Mouse (Mus musculus) hindbrain, embryonic 15.5 days (tissue): ENCODE data around the gene Als2. TPM values are rescaled to one million over a fixed set of nuclear protein-coding genes. Genes with fewer than 3 reads are reported as not detected.

Source experiments
- ATAC-seq: fragments of 200-750 bp; cut with Nextera tagmentation; 2 replicates; pipeline ENCODE4 v1.8.0; 2017; ENCODE audit warnings: low read depth, moderate number of reproducible peaks, moderate TSS enrichment; ENCODE audit not compliant: low FRiP score
- H3K27ac ChIP-seq: fragments of 300-500 bp; sonication (generic); replicated peaks from 2 replicates; pipeline ENCODE4 v1.5.1; 2015; ENCODE audit warnings: mild to moderate bottlenecking, inconsistent platforms
- H3K27me3 ChIP-seq: fragments of 300-500 bp; sonication (generic); 2 replicates; pipeline ENCODE4 v1.6.1; 2015; ENCODE audit warnings: control low read depth, inconsistent platforms
- H3K36me3 ChIP-seq: fragments of 300-500 bp; sonication (generic); 2 replicates; pipeline ENCODE4 v1.6.1; 2015; ENCODE audit warnings: control low read depth, inconsistent platforms
- H3K4me1 ChIP-seq: fragments of 300-500 bp; sonication (generic); replicated peaks from 2 replicates; pipeline ENCODE4 v1.6.1; 2015; ENCODE audit warnings: control low read depth, inconsistent platforms
- H3K4me2 ChIP-seq: fragments of 300-500 bp; sonication (generic); 2 replicates; pipeline ENCODE4 v1.6.1; 2015; ENCODE audit warnings: moderate library complexity, mild to moderate bottlenecking, inconsistent platforms
- H3K4me3 ChIP-seq: fragments of 300-500 bp; sonication (generic); 2 replicates; pipeline ENCODE4 v1.5.1; 2015; ENCODE audit warnings: mild to moderate bottlenecking, inconsistent platforms
- H3K9ac ChIP-seq: fragments of 300-500 bp; sonication (generic); 2 replicates; pipeline ENCODE4 v1.6.1; 2015; ENCODE audit warnings: inconsistent platforms
- H3K9me3 ChIP-seq: fragments of 300-500 bp; sonication (generic); 2 replicates; pipeline ENCODE4 v1.6.1; 2016; ENCODE audit warnings: control low read depth, inconsistent platforms
- WGBS: fragments of 180-500 bp; shearing (Covaris S2); methylation state at CpG from one replicate; pipeline ENCODE4 v1.1.7; 2015; 5-methylcytosine and 5-hydroxymethylcytosine counted together
- polyA plus RNA-seq: library from polyadenylated mRNA; unstranded; fragments of >200 nt; fragmentation: Nextera tagmentation; extraction: Ambion mirVana; gene quantifications from 2 replicates; pipeline ENCODE4 v1.2.1, GENCODE M21; 2015

Gene Als2
- polyA plus RNA-seq, 1 experiment from 2014 or later, result 19.9 TPM

DNA sequence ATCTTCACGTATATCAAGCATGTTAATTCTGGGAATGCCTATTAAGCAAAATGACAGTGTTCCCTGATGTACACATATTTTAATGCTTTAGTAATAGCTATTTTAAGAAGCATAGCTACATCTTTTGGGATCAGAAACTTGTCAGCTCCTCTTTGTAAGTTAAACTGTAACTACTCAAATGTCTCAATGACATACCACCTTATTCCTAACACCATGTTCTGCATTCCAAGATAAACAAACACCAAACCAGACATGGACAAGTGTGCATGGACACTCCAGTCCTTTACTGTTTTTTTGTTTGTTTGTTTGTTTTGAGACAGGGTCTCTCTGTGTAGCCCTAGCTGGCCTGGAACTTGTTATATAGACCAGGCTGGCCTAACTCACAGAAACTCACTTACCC lies 28.7 kb downstream of the Als2 start:
- no peak overlapping the region for H3K27ac ChIP-seq
- no peak for ATAC-seq
- H3K4me1 ChIP-seq, result no peaks in the 10 kb centered on the region
- H3K4me2 ChIP-seq, result no peak overlapping the region
- no peaks in the 10 kb centered on the region for H3K27me3 ChIP-seq
- no peak overlapping the region for H3K9ac ChIP-seq
- WGBS, result 83% methylated on average over 1 of the region's 1 CpGs
- no peaks in the 10 kb centered on the region for H3K9me3 ChIP-seq
- peaks cover 27% of the 10 kb centered on the region for H3K36me3 ChIP-seq
- H3K4me3 ChIP-seq, result no peak overlapping the region

DNA sequence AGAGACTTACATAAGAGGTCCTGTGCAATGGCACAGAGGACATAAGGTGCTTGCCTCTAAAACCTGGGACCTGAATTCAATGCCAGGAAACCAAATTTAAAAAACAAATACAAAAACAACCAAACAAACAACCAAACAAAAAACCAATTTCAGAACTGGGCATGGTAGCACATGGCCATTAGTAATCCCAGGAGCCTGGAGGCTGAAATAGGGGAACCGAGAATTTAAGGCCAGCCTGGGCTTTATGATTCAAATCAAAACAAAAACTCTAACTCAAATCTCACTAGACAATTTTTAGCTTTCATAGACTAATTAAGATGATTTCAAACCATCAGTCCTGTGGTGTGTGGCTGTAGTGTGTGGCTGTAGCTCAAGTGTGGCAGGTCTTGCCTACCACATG lies 32.5 kb downstream of the Als2 start:
- Histone ChIP-seq H3K4me2 (no peak overlapping the region), H3K36me3 (peaks cover 32% of the 10 kb centered on the region), H3K9ac (no peak overlapping the region), H3K4me1 (no peaks in the 10 kb centered on the region), H3K27ac (no peak overlapping the region), H3K9me3 (no peaks in the 10 kb centered on the region), H3K27me3 (no peaks in the 10 kb centered on the region), H3K4me3 (no peak overlapping the region)
- no peak for ATAC-seq
- 87% methylated on average over 1 of the region's 1 CpGs for WGBS

DNA sequence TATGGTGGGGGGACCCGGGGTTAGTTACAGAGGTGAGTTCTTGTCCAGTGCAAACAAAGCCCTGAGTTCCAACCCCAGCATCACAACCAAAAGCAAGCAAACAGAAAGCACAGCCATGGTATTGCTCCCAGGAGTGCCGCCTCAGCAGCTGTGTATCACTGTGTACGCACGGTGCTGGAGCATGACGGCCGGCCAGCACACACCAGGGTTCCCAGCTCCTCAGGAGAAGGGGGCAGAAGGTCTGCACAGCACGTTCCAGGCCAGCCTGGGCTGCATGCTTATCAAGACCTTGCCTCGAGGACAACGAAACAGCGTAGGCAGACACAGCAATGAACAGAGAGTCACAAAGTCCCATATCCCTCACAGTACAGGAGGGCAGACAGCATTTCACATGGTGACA lies 34.7 kb downstream of the Als2 start:
- Histone ChIP-seq H3K27ac (no peak overlapping the region), H3K4me2 (no peak overlapping the region), H3K4me3 (no peak overlapping the region), H3K27me3 (no peaks in the 10 kb centered on the region), H3K9ac (no peak overlapping the region), H3K4me1 (no peaks in the 10 kb centered on the region), H3K9me3 (no peaks in the 10 kb centered on the region), H3K36me3 (peaks cover 36% of the 10 kb centered on the region)
- ATAC-seq, result no peak
- 87% methylated on average over 10 of the region's 10 CpGs for WGBS

- Histone ChIP-seq H3K9ac (no peak overlapping the region), H3K27me3 (no peaks in the 10 kb centered on the region), H3K36me3 (peaks cover 36% of the 10 kb centered on the region), H3K4me1 (no peaks in the 10 kb centered on the region), H3K4me2 (no peak overlapping the region), H3K4me3 (no peak overlapping the region), H3K9me3 (no peaks in the 10 kb centered on the region), H3K27ac (no peak overlapping the region)
- 83% methylated on average over 1 of the region's 1 CpGs for WGBS
- no peak for ATAC-seq
Observed at GRCm38 (mm10) chr1:59201561-59201960, 35.5 kb downstream of the Als2 start.

DNA sequence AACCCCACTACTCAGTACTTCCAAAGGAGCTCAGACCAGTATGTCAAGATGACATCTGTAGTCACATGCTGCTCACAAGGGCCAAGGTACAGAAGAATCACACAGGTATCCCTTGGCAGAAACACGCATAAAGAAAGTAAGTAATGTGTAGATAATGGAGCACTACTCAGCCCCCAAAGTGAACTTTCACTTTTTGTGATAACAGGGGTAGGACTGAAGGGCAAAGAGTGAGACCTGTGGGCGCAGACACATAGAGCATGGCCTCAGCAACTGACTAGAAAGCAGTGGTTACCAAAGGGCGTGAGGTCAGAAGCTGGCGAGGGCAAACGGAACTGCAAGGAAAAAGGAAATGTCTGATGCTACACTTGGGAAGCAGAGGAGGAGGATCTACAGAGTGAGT lies 36.1 kb downstream of the Als2 start:
- Histone ChIP-seq H3K4me2 (no peak overlapping the region), H3K27me3 (no peaks in the 10 kb centered on the region), H3K4me3 (no peak overlapping the region), H3K4me1 (no peaks in the 10 kb centered on the region), H3K36me3 (peaks cover 39% of the 10 kb centered on the region), H3K9me3 (no peaks in the 10 kb centered on the region), H3K27ac (no peak overlapping the region), H3K9ac (no peak overlapping the region)
- ATAC-seq, result no peak
- WGBS, result 93% methylated on average over 5 of the region's 5 CpGs

GRCm38 (mm10) chr1:59194979-59195378 lies 42.1 kb downstream of the Als2 start:
- Histone ChIP-seq H3K4me1 (no peaks in the 10 kb centered on the region), H3K9ac (no peak overlapping the region)
- 76% methylated on average over 6 of the region's 6 CpGs for WGBS

GRCm38 (mm10) chr1:59187786-59188185 lies 49.2 kb downstream of the Als2 start:
- peaks cover 64% of the 10 kb centered on the region for H3K36me3 ChIP-seq
- WGBS, result 82% methylated on average over 5 of the region's 5 CpGs
- no peaks in the 10 kb centered on the region for H3K27me3 ChIP-seq
- no peak overlapping the region for H3K4me3 ChIP-seq
- no peak overlapping the region for H3K9ac ChIP-seq
- no peak overlapping the region for H3K27ac ChIP-seq
- ATAC-seq, result no peak
- no peak overlapping the region for H3K4me2 ChIP-seq
- H3K4me1 ChIP-seq, result no peaks in the 10 kb centered on the region
- H3K9me3 ChIP-seq, result no peaks in the 10 kb centered on the region

More at GRCm38 (mm10) chr1:59194979-59195378, 42.1 kb downstream of the Als2 start:
- Histone ChIP-seq H3K36me3 (peaks cover 64% of the 10 kb centered on the region), H3K4me3 (no peak overlapping the region), H3K4me2 (no peak overlapping the region), H3K9me3 (no peaks in the 10 kb centered on the region), H3K27me3 (no peaks in the 10 kb centered on the region), H3K27ac (no peak overlapping the region)
- ATAC-seq, result no peak

DNA sequence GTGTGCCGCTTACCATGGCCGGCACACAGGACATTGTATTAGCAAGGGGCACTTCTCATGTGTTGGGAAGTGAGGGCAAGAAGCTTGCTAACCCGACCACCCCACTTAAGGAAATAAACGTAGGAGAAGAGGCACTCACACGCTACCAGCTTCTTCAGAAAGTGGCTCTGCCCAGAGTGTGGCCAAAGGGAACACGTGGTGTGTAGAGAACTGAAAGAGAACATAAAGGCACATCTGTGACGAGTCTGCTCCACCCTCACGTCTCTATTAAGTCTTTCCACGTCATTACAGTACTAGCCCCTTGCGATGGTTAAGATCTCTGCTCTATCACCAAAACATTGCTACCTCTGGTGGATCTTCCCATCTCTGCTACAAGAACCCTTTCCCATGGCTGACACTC lies 50.7 kb downstream of the Als2 start:
- Histone ChIP-seq H3K27ac (no peak overlapping the region), H3K4me2 (no peak overlapping the region), H3K4me3 (no peak overlapping the region), H3K9me3 (no peaks in the 10 kb centered on the region), H3K27me3 (no peaks in the 10 kb centered on the region), H3K9ac (no peak overlapping the region), H3K4me1 (no peaks in the 10 kb centered on the region), H3K36me3 (peaks cover 68% of the 10 kb centered on the region)
- 90% methylated on average over 10 of the region's 10 CpGs for WGBS
- no peak for ATAC-seq

GRCm38 (mm10) chr1:59185410-59185809 lies 51.6 kb downstream of the Als2 start:
- Histone ChIP-seq H3K4me1 (no peaks in the 10 kb centered on the region), H3K27me3 (no peaks in the 10 kb centered on the region), H3K9ac (no peak overlapping the region), H3K27ac (no peak overlapping the region), H3K4me2 (no peak overlapping the region), H3K4me3 (no peak overlapping the region), H3K9me3 (no peaks in the 10 kb centered on the region), H3K36me3 (peaks cover 66% of the 10 kb centered on the region)
- ATAC-seq, result no peak
- WGBS, result 91% methylated on average over 9 of the region's 9 CpGs

DNA sequence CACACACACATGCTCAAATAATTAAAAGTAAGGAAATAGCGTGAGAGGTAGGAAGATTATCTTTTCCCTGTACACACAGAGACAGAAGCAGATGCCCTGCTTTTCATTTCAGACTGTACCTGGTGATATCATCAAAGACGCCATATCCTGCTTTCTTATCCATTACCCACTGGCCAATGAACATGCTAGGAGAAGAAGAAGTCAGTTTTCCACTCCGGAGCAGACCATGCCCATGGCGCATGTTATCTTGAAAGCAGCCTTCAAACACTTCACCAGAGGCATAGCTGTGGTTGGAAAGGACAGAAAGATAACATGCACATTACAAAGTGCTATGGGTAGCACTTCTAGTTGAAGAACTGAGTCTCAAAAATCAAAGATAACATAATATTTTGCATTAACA lies 54.0 kb downstream of the Als2 start:
- Histone ChIP-seq H3K36me3 (peaks cover 75% of the 10 kb centered on the region), H3K4me2 (no peak overlapping the region)
- WGBS, result 99% methylated on average over 4 of the region's 4 CpGs

GRCm38 (mm10) chr1:59182373-59182772 lies 54.7 kb downstream of the Als2 start:
- ATAC-seq, result no peak
- H3K36me3 ChIP-seq, result peaks cover 82% of the 10 kb centered on the region
- WGBS, result 95% methylated on average over 2 of the region's 2 CpGs

More for the DNA sequence above, 54.0 kb downstream of the Als2 start:
- Histone ChIP-seq H3K9me3 (no peaks in the 10 kb centered on the region), H3K4me1 (no peaks in the 10 kb centered on the region), H3K27me3 (no peaks in the 10 kb centered on the region), H3K27ac (no peak overlapping the region), H3K9ac (no peak overlapping the region), H3K4me3 (no peak overlapping the region)
- ATAC-seq, result no peak

GRCm38 (mm10) chr1:59180003-59180402 lies 57.0 kb downstream of the Als2 start:
- H3K27me3 ChIP-seq, result no peaks in the 10 kb centered on the region
- H3K4me1 ChIP-seq, result no peaks in the 10 kb centered on the region
- no peak overlapping the region for H3K9ac ChIP-seq
- ATAC-seq, result no peak
- 90% methylated on average over 3 of the region's 3 CpGs for WGBS
- H3K9me3 ChIP-seq, result no peaks in the 10 kb centered on the region
- H3K27ac ChIP-seq, result no peak overlapping the region
- H3K36me3 ChIP-seq, result peaks cover 79% of the 10 kb centered on the region
- no peak overlapping the region for H3K4me2 ChIP-seq
- no peak overlapping the region for H3K4me3 ChIP-seq

More at GRCm38 (mm10) chr1:59182373-59182772, 54.7 kb downstream of the Als2 start:
- Histone ChIP-seq H3K9ac (no peak overlapping the region), H3K4me3 (no peak overlapping the region), H3K27ac (no peak overlapping the region), H3K27me3 (no peaks in the 10 kb centered on the region), H3K4me1 (no peaks in the 10 kb centered on the region), H3K9me3 (no peaks in the 10 kb centered on the region), H3K4me2 (no peak overlapping the region)

GRCm38 (mm10) chr1:59178401-59178800 lies 58.6 kb downstream of the Als2 start:
- Histone ChIP-seq H3K4me3 (no peak overlapping the region), H3K4me2 (no peak overlapping the region), H3K9me3 (no peaks in the 10 kb centered on the region), H3K27me3 (no peaks in the 10 kb centered on the region), H3K4me1 (no peaks in the 10 kb centered on the region), H3K9ac (no peak overlapping the region), H3K36me3 (peaks cover 68% of the 10 kb centered on the region), H3K27ac (no peak overlapping the region)
- no peak for ATAC-seq
- WGBS, result 92% methylated on average over 10 of the region's 10 CpGs
